Mouse (Mus musculus): ENCODE results near the gene Zfp652. TPM values are rescaled to one million over a fixed set of nuclear protein-coding genes. Genes with fewer than 3 reads are reported as not detected.

Gene Zfp652
- polyA plus RNA-seq, 1 experiment from 2014 or later: 14.8 TPM

GRCm38 (mm10) chr11:95805010-95805409 is 92.5 kb downstream of the Zfp652 start:
- Histone ChIP-seq H3K4me3 (replicated peaks; ENCODE audit: low read depth, low read length) (no peak overlapping the region), H3K27me3 (ENCODE audit: insufficient read depth, low read length) (no peaks in the 10 kb centered on the region), H3K36me3 (ENCODE audit: insufficient read depth, low read length) (no peaks in the 10 kb centered on the region), H3K27ac (no peak overlapping the region), H3K9ac (ENCODE audit: low read depth, low read length) (no peak overlapping the region), H3K9me3 (replicated peaks; ENCODE audit: low read length) (no peaks in the 10 kb centered on the region), H3K4me2 (ENCODE audit: low read length) (no peak overlapping the region), H3K4me1 (replicated peaks; ENCODE audit: insufficient read depth, low read length) (no peaks in the 10 kb centered on the region)
- WGBS: 65% methylated on average over 5 of the region's 5 CpGs
- DNase-seq (ENCODE audit: low spot score) (no peak), ATAC-seq (replicated peaks; ENCODE audit: low FRiP score, low read depth) (no peak)
- TF ChIP-seq CTCF (IDR thresholded peaks at IDR 0.05; ENCODE audit: low read depth): no peak

GRCm38 (mm10) chr11:95805527-95805926 is 93.1 kb downstream of the Zfp652 start:
- H3K4me1 ChIP-seq (replicated peaks; ENCODE audit: insufficient read depth, low read length): no peaks in the 10 kb centered on the region
- TF ChIP-seq CTCF (IDR thresholded peaks at IDR 0.05; ENCODE audit: low read depth): no peak
- H3K4me3 ChIP-seq (replicated peaks; ENCODE audit: low read depth, low read length): no peak overlapping the region
- no peaks in the 10 kb centered on the region for H3K27me3 ChIP-seq (ENCODE audit: insufficient read depth, low read length)
- no peaks in the 10 kb centered on the region for H3K9me3 ChIP-seq (replicated peaks; ENCODE audit: low read length)
- ATAC-seq (replicated peaks; ENCODE audit: low FRiP score, low read depth): no peak
- WGBS: 40% methylated on average over 3 of the region's 3 CpGs
- no peak overlapping the region for H3K27ac ChIP-seq
- H3K9ac ChIP-seq (ENCODE audit: low read depth, low read length): no peak overlapping the region
- H3K4me2 ChIP-seq (ENCODE audit: low read length): no peak overlapping the region
- DNase-seq (ENCODE audit: low spot score): no peak
- no peaks in the 10 kb centered on the region for H3K36me3 ChIP-seq (ENCODE audit: insufficient read depth, low read length)

GRCm38 (mm10) chr11:95807884-95808283 is 95.4 kb downstream of the Zfp652 start:
- H3K4me2 ChIP-seq (ENCODE audit: low read length): no peak overlapping the region
- H3K9me3 ChIP-seq (replicated peaks; ENCODE audit: low read length): no peaks in the 10 kb centered on the region
- H3K27ac ChIP-seq: no peak overlapping the region
- H3K9ac ChIP-seq (ENCODE audit: low read depth, low read length): no peak overlapping the region
- DNase-seq (ENCODE audit: low spot score) (no peak), ATAC-seq (replicated peaks; ENCODE audit: low FRiP score, low read depth) (no peak)
- H3K36me3 ChIP-seq (ENCODE audit: insufficient read depth, low read length): no peaks in the 10 kb centered on the region
- no peaks in the 10 kb centered on the region for H3K27me3 ChIP-seq (ENCODE audit: insufficient read depth, low read length)
- no peaks in the 10 kb centered on the region for H3K4me1 ChIP-seq (replicated peaks; ENCODE audit: insufficient read depth, low read length)
- 95% methylated on average over 5 of the region's 5 CpGs for WGBS
- H3K4me3 ChIP-seq (replicated peaks; ENCODE audit: low read depth, low read length): no peak overlapping the region
- no peak for TF ChIP-seq CTCF (IDR thresholded peaks at IDR 0.05; ENCODE audit: low read depth)

GRCm38 (mm10) chr11:95808448-95809011 is 96.1 kb downstream of the Zfp652 start:
- H3K27me3 ChIP-seq (ENCODE audit: insufficient read depth, low read length): no peaks in the 10 kb centered on the region
- no peak overlapping the region for H3K4me2 ChIP-seq (ENCODE audit: low read length)
- H3K9ac ChIP-seq (ENCODE audit: low read depth, low read length): no peak overlapping the region
- WGBS: 77% methylated on average over 5 of the region's 5 CpGs
- ATAC-seq (replicated peaks; ENCODE audit: low FRiP score, low read depth) (no peak), DNase-seq (ENCODE audit: low spot score) (no peak)
- no peak for TF ChIP-seq CTCF (IDR thresholded peaks at IDR 0.05; ENCODE audit: low read depth)
- H3K36me3 ChIP-seq (ENCODE audit: insufficient read depth, low read length): no peaks in the 10 kb centered on the region
- no peak overlapping the region for H3K4me3 ChIP-seq (replicated peaks; ENCODE audit: low read depth, low read length)
- H3K4me1 ChIP-seq (replicated peaks; ENCODE audit: insufficient read depth, low read length): no peaks in the 10 kb centered on the region
- no peaks in the 10 kb centered on the region for H3K9me3 ChIP-seq (replicated peaks; ENCODE audit: low read length)
- H3K27ac ChIP-seq: no peak overlapping the region

- Histone ChIP-seq H3K27ac (no peak overlapping the region), H3K4me3 (replicated peaks; ENCODE audit: low read depth, low read length) (no peak overlapping the region), H3K9ac (ENCODE audit: low read depth, low read length) (no peak overlapping the region), H3K4me2 (ENCODE audit: low read length) (no peak overlapping the region), H3K9me3 (replicated peaks; ENCODE audit: low read length) (no peaks in the 10 kb centered on the region), H3K27me3 (ENCODE audit: insufficient read depth, low read length) (no peaks in the 10 kb centered on the region), H3K4me1 (replicated peaks; ENCODE audit: insufficient read depth, low read length) (no peaks in the 10 kb centered on the region), H3K36me3 (ENCODE audit: insufficient read depth, low read length) (no peaks in the 10 kb centered on the region)
- DNase-seq (ENCODE audit: low spot score): no peak
- 49% methylated on average over 5 of the region's 5 CpGs for WGBS
- TF ChIP-seq CTCF (IDR thresholded peaks at IDR 0.05; ENCODE audit: low read depth): no peak
- no peak for ATAC-seq (replicated peaks; ENCODE audit: low FRiP score, low read depth)
Observed at GRCm38 (mm10) chr11:95809603-95810002, 97.1 kb downstream of the Zfp652 start.

GRCm38 (mm10) chr11:95810828-95811227 is 98.4 kb downstream of the Zfp652 start:
- H3K27ac ChIP-seq: no peak overlapping the region
- H3K4me3 ChIP-seq (replicated peaks; ENCODE audit: low read depth, low read length): no peak overlapping the region
- no peak for DNase-seq (ENCODE audit: low spot score)
- no peak for TF ChIP-seq CTCF (IDR thresholded peaks at IDR 0.05; ENCODE audit: low read depth)
- no peaks in the 10 kb centered on the region for H3K36me3 ChIP-seq (ENCODE audit: insufficient read depth, low read length)
- ATAC-seq (replicated peaks; ENCODE audit: low FRiP score, low read depth): no peak
- H3K9me3 ChIP-seq (replicated peaks; ENCODE audit: low read length): no peaks in the 10 kb centered on the region
- WGBS: 71% methylated on average over 7 of the region's 7 CpGs
- H3K27me3 ChIP-seq (ENCODE audit: insufficient read depth, low read length): no peaks in the 10 kb centered on the region
- H3K4me1 ChIP-seq (replicated peaks; ENCODE audit: insufficient read depth, low read length): no peaks in the 10 kb centered on the region
- H3K9ac ChIP-seq (ENCODE audit: low read depth, low read length): no peak overlapping the region
- no peak overlapping the region for H3K4me2 ChIP-seq (ENCODE audit: low read length)

GRCm38 (mm10) chr11:95811741-95812140 is 99.3 kb downstream of the Zfp652 start:
- no peak overlapping the region for H3K4me3 ChIP-seq (replicated peaks; ENCODE audit: low read depth, low read length)
- no peak for ATAC-seq (replicated peaks; ENCODE audit: low FRiP score, low read depth)
- no peak for DNase-seq (ENCODE audit: low spot score)
- no peak overlapping the region for H3K27ac ChIP-seq
- no peak overlapping the region for H3K9ac ChIP-seq (ENCODE audit: low read depth, low read length)
- H3K9me3 ChIP-seq (replicated peaks; ENCODE audit: low read length): no peaks in the 10 kb centered on the region
- no peak for TF ChIP-seq CTCF (IDR thresholded peaks at IDR 0.05; ENCODE audit: low read depth)
- H3K36me3 ChIP-seq (ENCODE audit: insufficient read depth, low read length): no peaks in the 10 kb centered on the region
- 87% methylated on average over 6 of the region's 6 CpGs for WGBS
- no peaks in the 10 kb centered on the region for H3K27me3 ChIP-seq (ENCODE audit: insufficient read depth, low read length)
- no peak overlapping the region for H3K4me2 ChIP-seq (ENCODE audit: low read length)
- H3K4me1 ChIP-seq (replicated peaks; ENCODE audit: insufficient read depth, low read length): no peaks in the 10 kb centered on the region

All from kidney, postnatal 0 days (tissue).